Mouse (Mus musculus) neural tube, embryonic 14.5 days (tissue): Measurements from ENCODE around the gene Qrfpr. TPM values are rescaled to one million over a fixed set of nuclear protein-coding genes. Genes with fewer than 3 reads are reported as not detected.

Source experiments
- ATAC-seq: fragments of 200-750 bp; cut with Nextera tagmentation; 2 replicates; pipeline ENCODE4 v1.8.0; 2017; ENCODE audit warnings: low read depth, mild to moderate bottlenecking, moderate TSS enrichment, moderate library complexity
- H3K27ac ChIP-seq: fragments of 300-500 bp; sonication (generic); 2 replicates; pipeline ENCODE4 v1.5.1; 2014; ENCODE audit warnings: low read depth, mild to moderate bottlenecking, control low read depth, low read length, moderate library complexity, mixed read lengths
- H3K27me3 ChIP-seq: fragments of 300-500 bp; sonication (generic); 2 replicates; pipeline ENCODE4 v1.6.1; 2014; ENCODE audit warnings: low read length; ENCODE audit not compliant: control insufficient read depth, insufficient read depth
- H3K36me3 ChIP-seq: fragments of 300-500 bp; sonication (generic); 2 replicates; pipeline ENCODE4 v1.6.1; 2014; ENCODE audit warnings: low read length, mixed read lengths; ENCODE audit not compliant: control insufficient read depth, insufficient read depth
- H3K4me1 ChIP-seq: fragments of 300-500 bp; sonication (generic); 2 replicates; pipeline ENCODE4 v1.6.1; 2014; ENCODE audit warnings: low read length; ENCODE audit not compliant: control insufficient read depth, insufficient read depth
- H3K4me2 ChIP-seq: fragments of 300-500 bp; sonication (generic); 2 replicates; pipeline ENCODE4 v1.6.1; 2014; ENCODE audit warnings: mild to moderate bottlenecking, low read depth, low read length, control low read depth
- H3K4me3 ChIP-seq: fragments of 300-500 bp; sonication (generic); 2 replicates; pipeline ENCODE4 v1.5.1; 2014; ENCODE audit warnings: low read depth, low read length, control low read depth, mixed read lengths
- H3K9ac ChIP-seq: fragments of 300-500 bp; sonication (generic); replicated peaks from 2 replicates; pipeline ENCODE4 v1.6.1; 2014; ENCODE audit warnings: low read depth, mild to moderate bottlenecking, control low read depth, low read length, mixed read lengths
- H3K9me3 ChIP-seq: fragments of 300-500 bp; sonication (generic); 2 replicates; pipeline ENCODE4 v1.6.1; 2016; ENCODE audit warnings: low read length; ENCODE audit not compliant: control insufficient read depth
- WGBS: fragments of 180-500 bp; shearing (Covaris S2); extraction: QIAGEN DNeasy Blood & Tissue Kit; methylation state at CpG from one replicate; pipeline ENCODE4 v1.1.7; 2014; 5-methylcytosine and 5-hydroxymethylcytosine counted together
- polyA plus RNA-seq: library from polyadenylated mRNA; unstranded; fragments of >200 nt; fragmentation: Nextera tagmentation; extraction: Ambion mirVana; gene quantifications from 2 replicates; pipeline ENCODE4 v1.2.1, GENCODE M21; 2014

The Qrfpr gene
- polyA plus RNA-seq, 1 experiment from 2014 or later: 2.5 TPM

GRCm38 (mm10) chr3:36210939-36211338, 11.2 kb downstream of the Qrfpr start:
- WGBS: 73% methylated on average over 2 of the region's 2 CpGs
- Histone ChIP-seq H3K27ac (no peak overlapping the region), H3K9me3 (no peaks in the 10 kb centered on the region), H3K4me1 (no peaks in the 10 kb centered on the region), H3K27me3 (no peaks in the 10 kb centered on the region), H3K36me3 (no peaks in the 10 kb centered on the region), H3K4me3 (no peak overlapping the region), H3K9ac (no peak overlapping the region), H3K4me2 (no peak overlapping the region)
- ATAC-seq: no peak

DNA sequence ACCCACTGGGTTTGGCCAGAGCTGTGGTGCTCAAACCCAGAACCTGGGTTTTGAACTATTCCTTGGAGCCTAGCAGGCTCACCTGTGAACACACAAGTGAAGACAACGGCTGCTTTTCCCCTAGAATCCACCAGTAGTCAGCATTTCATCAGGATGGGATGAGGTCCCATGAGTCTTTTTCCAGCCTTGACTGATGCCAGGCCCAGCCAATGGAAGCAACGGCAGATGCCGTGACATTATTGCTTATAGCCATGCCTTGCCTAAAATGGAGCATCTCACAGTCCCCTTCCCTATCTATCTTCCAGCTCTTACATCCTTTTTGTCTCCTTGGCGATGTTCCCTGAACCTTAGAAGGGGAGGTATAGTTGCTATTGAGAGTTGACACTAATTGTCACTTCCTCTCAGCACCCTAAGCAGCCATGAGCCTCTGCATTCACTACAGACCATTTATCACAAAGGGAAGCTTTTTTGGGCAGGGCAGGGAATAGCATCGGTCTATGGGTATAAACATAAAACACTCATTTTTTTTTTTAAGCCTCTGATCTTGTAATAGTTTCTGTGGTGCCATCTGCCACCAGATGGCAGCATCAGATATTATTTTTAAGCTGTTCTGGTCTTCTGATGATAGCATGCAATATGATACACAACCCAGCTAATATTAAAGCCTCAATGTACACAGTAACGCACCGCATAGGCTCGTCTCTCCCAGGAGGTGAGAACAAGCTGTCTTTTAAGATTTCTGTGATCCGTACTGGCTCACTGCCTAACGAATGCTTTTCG, 12.1 kb downstream of the Qrfpr start:
- Histone ChIP-seq H3K36me3 (no peaks in the 10 kb centered on the region), H3K27ac (no peak overlapping the region), H3K4me2 (no peak overlapping the region), H3K4me1 (no peaks in the 10 kb centered on the region), H3K4me3 (no peak overlapping the region), H3K9ac (no peak overlapping the region), H3K27me3 (no peaks in the 10 kb centered on the region), H3K9me3 (no peaks in the 10 kb centered on the region)
- 61% methylated on average over 11 of the region's 11 CpGs for whole genome bisulfite sequencing
- peak; percentile 85 for ATAC-seq

GRCm38 (mm10) chr3:36207520-36208264, 14.4 kb downstream of the Qrfpr start:
- no peak overlapping the region for H3K4me3 ChIP-seq
- 73% methylated on average over 19 of the region's 19 CpGs for WGBS
- no peak for ATAC-seq

GRCm38 (mm10) chr3:36202932-36203331, 19.2 kb downstream of the Qrfpr start:
- Histone ChIP-seq H3K9me3 (no peaks in the 10 kb centered on the region), H3K27ac (no peak overlapping the region), H3K27me3 (no peaks in the 10 kb centered on the region), H3K36me3 (no peaks in the 10 kb centered on the region), H3K4me3 (no peak overlapping the region), H3K4me1 (no peaks in the 10 kb centered on the region), H3K4me2 (no peak overlapping the region), H3K9ac (no peak overlapping the region)
- no peak for ATAC-seq
- WGBS: 78% methylated on average over 7 of the region's 7 CpGs

More at GRCm38 (mm10) chr3:36207520-36208264, 14.4 kb downstream of the Qrfpr start:
- Histone ChIP-seq H3K27ac (no peak overlapping the region), H3K9ac (no peak overlapping the region), H3K4me1 (no peaks in the 10 kb centered on the region), H3K27me3 (no peaks in the 10 kb centered on the region), H3K9me3 (no peaks in the 10 kb centered on the region), H3K4me2 (no peak overlapping the region), H3K36me3 (no peaks in the 10 kb centered on the region)

- no peaks in the 10 kb centered on the region for H3K4me1 ChIP-seq
- H3K9me3 ChIP-seq: no peaks in the 10 kb centered on the region
- no peak overlapping the region for H3K27ac ChIP-seq
- H3K4me3 ChIP-seq: no peak overlapping the region
- H3K36me3 ChIP-seq: no peaks in the 10 kb centered on the region
- ATAC-seq: no peak
- no peak overlapping the region for H3K9ac ChIP-seq
- no peak overlapping the region for H3K4me2 ChIP-seq
- WGBS: 72% methylated on average over 5 of the region's 5 CpGs
- H3K27me3 ChIP-seq: no peaks in the 10 kb centered on the region
These were observed 21.0 kb downstream of the Qrfpr start for GRCm38 (mm10) chr3:36201098-36201497.

- no peak overlapping the region for H3K4me2 ChIP-seq
- H3K9ac ChIP-seq: no peak overlapping the region
- no peak overlapping the region for H3K4me3 ChIP-seq
- no peaks in the 10 kb centered on the region for H3K9me3 ChIP-seq
- 92% methylated on average over 8 of the region's 8 CpGs for WGBS
- H3K27me3 ChIP-seq: no peaks in the 10 kb centered on the region
- no peak for ATAC-seq
- no peak overlapping the region for H3K27ac ChIP-seq
- no peaks in the 10 kb centered on the region for H3K4me1 ChIP-seq
- H3K36me3 ChIP-seq: no peaks in the 10 kb centered on the region
These were observed 32.9 kb downstream of the Qrfpr start for GRCm38 (mm10) chr3:36189243-36189642.

DNA sequence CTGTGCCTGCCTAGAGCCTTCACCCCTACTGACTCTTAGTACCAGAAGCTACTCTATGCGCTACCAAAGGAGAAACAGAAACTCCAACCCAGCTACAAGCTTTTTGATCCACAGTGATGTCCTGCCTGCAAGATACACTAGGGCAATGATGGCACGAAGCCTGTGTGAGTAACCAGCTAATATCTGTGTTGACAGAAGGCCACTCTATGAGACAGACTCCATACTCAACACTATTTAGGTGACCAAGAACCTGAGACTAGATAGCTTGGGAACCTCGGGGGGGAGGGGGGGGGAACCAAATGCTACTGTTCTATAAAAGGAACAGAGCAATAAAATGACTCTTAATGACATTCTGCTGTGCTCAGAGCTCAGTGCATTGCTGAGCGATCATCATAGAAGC, 35.6 kb downstream of the Qrfpr start:
- no peak overlapping the region for H3K4me2 ChIP-seq
- no peaks in the 10 kb centered on the region for H3K4me1 ChIP-seq
- no peak overlapping the region for H3K9ac ChIP-seq
- no peak for ATAC-seq
- H3K27me3 ChIP-seq: no peaks in the 10 kb centered on the region
- H3K27ac ChIP-seq: no peak overlapping the region
- no peaks in the 10 kb centered on the region for H3K9me3 ChIP-seq
- no peak overlapping the region for H3K4me3 ChIP-seq
- 78% methylated on average over 4 of the region's 4 CpGs for WGBS
- no peaks in the 10 kb centered on the region for H3K36me3 ChIP-seq

GRCm38 (mm10) chr3:36181519-36181918, 40.6 kb downstream of the Qrfpr start:
- no peaks in the 10 kb centered on the region for H3K4me1 ChIP-seq
- no peak overlapping the region for H3K4me3 ChIP-seq
- no peaks in the 10 kb centered on the region for H3K36me3 ChIP-seq
- WGBS: 8% methylated on average over 4 of the region's 4 CpGs
- no peaks in the 10 kb centered on the region for H3K27me3 ChIP-seq
- no peak overlapping the region for H3K27ac ChIP-seq
- no peak overlapping the region for H3K4me2 ChIP-seq
- ATAC-seq: peak; percentile 65; the same call in 1 of the 2 replicates
- no peak overlapping the region for H3K9ac ChIP-seq
- H3K9me3 ChIP-seq: no peaks in the 10 kb centered on the region

DNA sequence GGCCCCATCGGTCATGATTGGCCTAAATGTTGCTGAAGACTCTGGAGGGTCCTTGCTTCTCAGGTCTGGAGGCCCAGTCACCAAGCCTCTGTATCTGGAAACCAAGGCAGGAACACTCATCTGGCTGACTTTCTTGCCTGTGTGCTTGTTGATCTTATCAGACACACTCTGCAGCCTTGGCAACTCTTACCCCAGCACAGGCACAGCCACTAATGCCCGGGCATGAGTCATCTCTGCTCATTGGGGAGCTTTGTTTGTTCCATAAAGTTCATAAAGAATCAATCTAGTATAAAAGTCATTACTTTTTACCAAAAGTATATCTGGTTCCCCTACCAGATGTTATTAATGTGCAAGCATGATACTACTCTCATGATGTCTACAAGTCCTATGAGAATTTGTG, 48.4 kb downstream of the Qrfpr start:
- Histone ChIP-seq H3K9me3 (no peaks in the 10 kb centered on the region), H3K4me1 (no peaks in the 10 kb centered on the region)
- WGBS: 96% methylated on average over 2 of the region's 2 CpGs

More for the DNA sequence above, 48.4 kb downstream of the Qrfpr start:
- ATAC-seq: no peak
- no peak overlapping the region for H3K4me2 ChIP-seq
- no peak overlapping the region for H3K9ac ChIP-seq
- H3K36me3 ChIP-seq: no peaks in the 10 kb centered on the region
- no peak overlapping the region for H3K27ac ChIP-seq
- no peaks in the 10 kb centered on the region for H3K27me3 ChIP-seq
- no peak overlapping the region for H3K4me3 ChIP-seq
